Comparison of ENCODE assay signal across 19 mouse cellular contexts in the genomic region with DNA sequence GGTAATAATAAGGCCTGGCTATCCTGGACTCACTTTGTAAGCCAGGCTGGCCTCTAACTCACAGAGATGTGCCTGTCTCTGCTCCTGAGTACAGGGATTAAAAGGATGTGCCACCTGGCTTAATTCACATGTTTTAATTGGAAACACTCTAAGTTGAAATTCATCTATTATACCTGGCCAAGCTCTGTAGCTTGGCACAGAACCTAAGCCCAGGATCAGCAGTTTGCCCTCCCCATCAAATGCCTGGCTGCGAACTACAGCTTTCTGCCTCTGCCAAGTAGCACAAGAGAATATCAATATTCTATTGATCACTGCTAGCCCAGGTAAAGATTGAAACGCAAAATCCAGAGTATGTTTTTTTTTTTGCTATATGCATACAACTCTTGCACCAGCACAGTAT.
"Had no signal": no experiment of that assay in that cellular context is flagged by ENCODE, and none has a peak within 500 bp of the region (broad histone marks: within the 10 kb centered on the region; RNA-seq: fewer than 3 reads in every experiment).

No protein-coding gene starts in this region.

- H3K4me2 ChIP-seq: hindbrain, embryonic 15.5 days; kidney, embryonic 15.5 days; limb, embryonic 12.5 days; midbrain, embryonic 13.5 days; neural tube, embryonic 13.5 days; stomach, embryonic 15.5 days had no signal

- ATAC-seq: intestine, postnatal 0 days; midbrain, embryonic 13.5 days; midbrain, embryonic 16.5 days had no signal

- H3K27ac ChIP-seq: hindbrain, embryonic 15.5 days; kidney, embryonic 15.5 days; left cerebral cortex, adult 2 months; limb, embryonic 12.5 days; midbrain, embryonic 13.5 days; neural tube, embryonic 13.5 days; stomach, embryonic 15.5 days had no signal

- H3K9ac ChIP-seq: hindbrain, embryonic 15.5 days; kidney, embryonic 15.5 days; limb, embryonic 12.5 days; midbrain, embryonic 13.5 days; neural tube, embryonic 13.5 days; stomach, embryonic 15.5 days had no signal

- H3K4me3 ChIP-seq: hindbrain, embryonic 15.5 days; kidney, embryonic 15.5 days; left cerebral cortex, adult 2 months; limb, embryonic 12.5 days; midbrain, embryonic 13.5 days; myocyte; neural tube, embryonic 13.5 days; stomach, embryonic 15.5 days had no signal

- H3K36me3 ChIP-seq: hindbrain, embryonic 15.5 days; kidney, embryonic 15.5 days; limb, embryonic 12.5 days; midbrain, embryonic 13.5 days; neural tube, embryonic 13.5 days; stomach, embryonic 15.5 days had no signal

- H3K9me3 ChIP-seq: hindbrain, embryonic 15.5 days; kidney, embryonic 15.5 days; limb, embryonic 12.5 days; midbrain, embryonic 13.5 days; neural tube, embryonic 13.5 days; stomach, embryonic 15.5 days had no signal

- DNase-seq: kidney, postnatal 10 days; layer of hippocampus, postnatal 36 days; lung, adult 18-20 months; lung, postnatal 14 days; lung, postnatal 4 days; retina, postnatal 1 day; right cerebral cortex, postnatal 25 days; spleen, adult 18-20 months; thymus, postnatal 25 days had no signal

- H3K27me3 ChIP-seq: hindbrain, embryonic 15.5 days; kidney, embryonic 15.5 days; limb, embryonic 12.5 days; midbrain, embryonic 13.5 days; neural tube, embryonic 13.5 days; stomach, embryonic 15.5 days had no signal

- H3K4me1 ChIP-seq: stomach, embryonic 15.5 days had no signal
